Mouse (Mus musculus): ENCODE measurements around the gene Ccl17. TPM values are rescaled to one million over a fixed set of nuclear protein-coding genes. Genes with fewer than 3 reads are reported as not detected.
A peak's percentile ranks its signal among the peaks of the same experiment; 100 is the strongest.

The Ccl17 gene
- polyA plus RNA-seq, 1 experiment from 2014 or later, result not detected

GRCm38 (mm10) chr8:94857346-94858173 lies 47.3 kb downstream of the Ccl17 start, which contains the start of gene Polr2c:
TSS of gene Polr2c (plus strand) at chr8:94857450.
- peak; percentile 82 for ATAC-seq (ENCODE audit: low read depth)
- Histone ChIP-seq H3K27me3 (ENCODE audit: control insufficient read depth, insufficient read depth, low read depth, low read length) (no peaks in the 10 kb centered on the region), H3K4me3 (ENCODE audit: low read depth, low read length) (peak within 1 kb of the TSS; percentile 97), H3K9me3 (replicated peaks; ENCODE audit: control insufficient read depth, low read length) (no peaks in the 10 kb centered on the region), H3K4me2 (ENCODE audit: low read depth, low read length) (peak within 1 kb of the TSS; percentile 72), H3K9ac (ENCODE audit: low read depth, low read length) (peak within 1 kb of the TSS; percentile 93), H3K36me3 (ENCODE audit: control insufficient read depth, insufficient read depth) (peaks cover 20% of the 10 kb centered on the region), H3K4me1 (ENCODE audit: control insufficient read depth, low read depth, low read length) (peaks cover 10% of the 10 kb centered on the region), H3K27ac (ENCODE audit: low read length) (peak within 1 kb of the TSS; percentile 78)
- WGBS (ENCODE audit: insufficient replicate concordance), result under 1% methylated on average over 67 of the region's 68 CpGs

- H3K9ac ChIP-seq (ENCODE audit: low read depth, low read length), result no peak overlapping the region
- WGBS (ENCODE audit: insufficient replicate concordance), result 64% methylated on average over 8 of the region's 8 CpGs
- no peaks in the 10 kb centered on the region for H3K9me3 ChIP-seq (replicated peaks; ENCODE audit: control insufficient read depth, low read length)
- H3K27ac ChIP-seq (ENCODE audit: low read length), result no peak overlapping the region
- ATAC-seq (ENCODE audit: low read depth), result peak; percentile 31; the same call in 1 of the 2 replicates
- peaks cover 23% of the 10 kb centered on the region for H3K4me1 ChIP-seq (ENCODE audit: control insufficient read depth, low read depth, low read length)
- peaks cover 43% of the 10 kb centered on the region for H3K36me3 ChIP-seq (ENCODE audit: control insufficient read depth, insufficient read depth)
- H3K27me3 ChIP-seq (ENCODE audit: control insufficient read depth, insufficient read depth, low read depth, low read length), result no peaks in the 10 kb centered on the region
- H3K4me2 ChIP-seq (ENCODE audit: low read depth, low read length), result no peak overlapping the region
- no peak overlapping the region for H3K4me3 ChIP-seq (ENCODE audit: low read depth, low read length)
Measured at GRCm38 (mm10) chr8:94861352-94861910, 51.2 kb downstream of the Ccl17 start.

Other genes with a start within 250 kb of the Ccl17 start
- gene Rspry1, start 208.5 kb upstream of the Ccl17 start, polyA plus RNA-seq (2015; fragmentation: Nextera tagmentation; extraction: Ambion mirVana), result 14.4 TPM in 2 replicates
- 24.6 and 26.2 TPM in 2 replicates for gene Fam192a, start 208.5 kb upstream of the Ccl17 start, polyA plus RNA-seq (2015; fragmentation: Nextera tagmentation; extraction: Ambion mirVana)
- gene Arl2bp, start 143.9 kb upstream of the Ccl17 start, polyA plus RNA-seq (2015; fragmentation: Nextera tagmentation; extraction: Ambion mirVana), result 19.0 and 19.5 TPM in 2 replicates
- gene Pllp, start 114.2 kb upstream of the Ccl17 start, polyA plus RNA-seq (2015; fragmentation: Nextera tagmentation; extraction: Ambion mirVana), result 0.42 and 0.96 TPM in 2 replicates
- 0.27 and 0.37 TPM in 2 replicates for gene Ccl22, start 64.9 kb upstream of the Ccl17 start, polyA plus RNA-seq (2015; fragmentation: Nextera tagmentation; extraction: Ambion mirVana)
- gene Cx3cl1, start 38.4 kb upstream of the Ccl17 start, polyA plus RNA-seq (2015; fragmentation: Nextera tagmentation; extraction: Ambion mirVana), result 0.47 and 0.71 TPM in 2 replicates
- 55.3 and 61.8 TPM in 2 replicates for gene Coq9, start 27.9 kb downstream of the Ccl17 start, polyA plus RNA-seq (2015; fragmentation: Nextera tagmentation; extraction: Ambion mirVana)
- gene Ciapin1, start 27.9 kb downstream of the Ccl17 start, polyA plus RNA-seq (2015; fragmentation: Nextera tagmentation; extraction: Ambion mirVana), result 37.5 TPM in 2 replicates
- 65.7 and 67.0 TPM in 2 replicates for gene Polr2c, start 47.0 kb downstream of the Ccl17 start, polyA plus RNA-seq (2015; fragmentation: Nextera tagmentation; extraction: Ambion mirVana)
- gene Dok4, start 65.9 kb downstream of the Ccl17 start, polyA plus RNA-seq (2015; fragmentation: Nextera tagmentation; extraction: Ambion mirVana), result 7.8 and 9.4 TPM in 2 replicates
- gene Ccdc102a, start 107.6 kb downstream of the Ccl17 start, polyA plus RNA-seq (2015; fragmentation: Nextera tagmentation; extraction: Ambion mirVana), result 1.4 and 1.6 TPM in 2 replicates
- 0.37 and 0.39 TPM in 2 replicates for gene Adgrg5, start 113.2 kb downstream of the Ccl17 start, polyA plus RNA-seq (2015; fragmentation: Nextera tagmentation; extraction: Ambion mirVana)
- gene Adgrg1, start 164.3 kb downstream of the Ccl17 start, polyA plus RNA-seq (2015; fragmentation: Nextera tagmentation; extraction: Ambion mirVana), result 45.0 and 50.6 TPM in 2 replicates
- gene Adgrg3, start 207.2 kb downstream of the Ccl17 start, polyA plus RNA-seq (2015; fragmentation: Nextera tagmentation; extraction: Ambion mirVana), result 8.3 and 9.1 TPM in 2 replicates
- gene Drc7, start 244.7 kb downstream of the Ccl17 start, polyA plus RNA-seq (2015; fragmentation: Nextera tagmentation; extraction: Ambion mirVana), result 0.44 and 0.50 TPM in 2 replicates

All from liver, embryonic 16.5 days (tissue).